Mouse (Mus musculus): Measurements from ENCODE around the gene Fam53a.
A peak's percentile ranks its signal among the peaks of the same experiment; 100 is the strongest.

Fam53a gene

DNA sequence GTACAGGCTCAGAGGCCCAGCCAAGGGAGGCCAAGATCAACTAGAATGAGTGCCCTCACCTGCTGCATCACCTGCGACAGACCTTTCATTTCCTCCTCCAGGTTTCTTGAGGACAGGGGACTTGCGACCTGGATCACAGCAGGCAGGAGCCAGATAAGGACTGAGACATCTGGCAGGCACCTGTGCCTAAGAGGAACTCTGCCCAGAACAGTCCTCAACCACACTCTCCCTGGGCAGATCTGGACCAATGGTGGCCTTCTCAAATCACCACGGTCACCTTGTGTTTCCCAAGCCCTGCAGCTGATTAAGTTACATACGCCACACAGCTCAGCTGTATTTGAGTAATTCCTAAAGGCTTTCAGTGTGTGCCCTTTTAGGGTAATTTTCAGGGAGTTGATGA lies 1.2 kb upstream of the Fam53a start:
- DNase-seq (ENCODE audit: low read depth) = no peak

- no peak for DNase-seq (ENCODE audit: low read depth)
Observed at GRCm38 (mm10) chr5:33630061-33630460, 626 bp upstream of the Fam53a start.

DNA sequence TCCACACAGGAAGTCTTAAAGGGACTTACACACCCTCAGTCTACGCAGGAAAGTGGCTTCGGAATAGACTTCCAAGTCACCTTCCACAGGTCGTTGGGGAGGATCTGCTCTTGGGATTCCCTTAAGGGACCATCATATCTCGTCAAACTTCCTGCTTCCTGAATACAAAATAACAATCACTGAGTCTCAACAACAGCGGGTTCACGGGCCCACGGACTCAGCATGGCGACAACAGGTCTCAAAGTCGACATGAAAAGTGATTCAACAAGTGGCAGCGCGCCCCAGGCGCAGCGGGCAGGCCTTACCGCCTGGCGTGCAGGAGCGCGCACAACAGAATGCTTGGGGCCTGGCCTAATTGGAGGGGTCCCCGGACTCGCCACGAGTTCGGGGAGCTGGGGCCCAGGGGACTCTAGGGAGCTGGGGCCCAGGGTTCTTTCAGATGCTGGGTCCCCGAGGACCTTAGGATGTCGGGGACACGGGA lies 575 bp downstream of the Fam53a start:
- DNase-seq (ENCODE audit: low read depth) = peak; percentile 82

DNA sequence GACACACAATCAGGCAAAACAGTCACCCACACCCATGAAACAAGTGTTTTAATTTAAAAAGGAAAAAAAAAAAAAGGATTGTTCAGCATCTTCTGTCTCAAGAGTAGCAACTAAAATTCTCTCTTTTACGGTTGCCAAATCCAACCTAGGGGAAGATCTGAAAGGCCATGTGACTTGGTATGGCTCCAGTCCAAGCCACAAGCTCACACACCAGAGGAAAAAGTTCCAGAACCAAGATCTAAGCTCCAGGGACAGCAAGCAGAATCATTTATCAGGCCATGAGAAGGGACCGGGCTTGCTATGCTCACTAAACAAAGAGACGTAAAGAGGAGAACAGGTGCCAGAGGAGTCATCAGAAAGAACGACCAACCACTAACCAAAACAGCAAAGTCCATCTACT lies 1.5 kb downstream of the Fam53a start:
- DNase-seq (ENCODE audit: low read depth) = peak; percentile 49

GRCm38 (mm10) chr5:33623766-33624165 lies 5.7 kb downstream of the Fam53a start:
- no peak for DNase-seq (ENCODE audit: low read depth)

DNA sequence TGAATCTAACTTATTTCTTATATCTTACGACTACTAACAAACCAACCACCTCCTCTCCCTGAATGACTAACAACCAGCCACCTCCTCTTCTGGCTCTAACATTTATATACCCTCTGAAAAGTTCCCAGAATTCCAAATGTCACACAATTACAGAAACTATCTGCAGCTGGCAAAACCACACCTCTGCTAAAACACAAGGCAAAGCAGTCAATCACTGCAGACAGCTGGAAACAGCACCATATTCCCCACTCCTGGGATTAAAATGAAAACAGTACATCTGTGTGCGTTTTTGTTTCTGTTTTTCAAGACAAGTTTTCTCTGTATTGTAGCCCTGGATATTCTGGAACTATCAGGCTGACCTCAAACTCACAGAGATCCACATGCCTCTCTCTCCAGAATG lies 6.8 kb downstream of the Fam53a start:
- DNase-seq (ENCODE audit: low read depth) = no peak

DNA sequence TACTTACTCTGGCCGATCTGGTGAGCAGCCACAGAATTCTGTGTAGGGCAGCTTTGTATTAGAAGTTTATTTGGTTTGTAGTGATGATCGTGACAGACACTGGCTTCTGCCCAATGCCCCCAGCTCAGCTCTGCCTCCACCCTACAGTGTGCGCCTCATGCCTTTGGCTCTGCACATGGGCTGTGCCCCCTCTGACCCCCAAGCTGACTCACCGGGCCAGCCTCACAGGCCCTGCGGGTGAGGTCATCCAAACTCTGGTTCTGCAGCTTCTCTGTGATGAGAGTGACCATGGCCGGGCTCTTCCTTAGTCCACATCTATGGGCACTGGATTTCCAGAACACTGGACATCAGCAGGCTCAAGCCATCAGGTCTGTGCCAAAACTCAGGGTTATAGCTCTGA lies 15.0 kb downstream of the Fam53a start:
- DNase-seq (ENCODE audit: low read depth) = no peak

DNA sequence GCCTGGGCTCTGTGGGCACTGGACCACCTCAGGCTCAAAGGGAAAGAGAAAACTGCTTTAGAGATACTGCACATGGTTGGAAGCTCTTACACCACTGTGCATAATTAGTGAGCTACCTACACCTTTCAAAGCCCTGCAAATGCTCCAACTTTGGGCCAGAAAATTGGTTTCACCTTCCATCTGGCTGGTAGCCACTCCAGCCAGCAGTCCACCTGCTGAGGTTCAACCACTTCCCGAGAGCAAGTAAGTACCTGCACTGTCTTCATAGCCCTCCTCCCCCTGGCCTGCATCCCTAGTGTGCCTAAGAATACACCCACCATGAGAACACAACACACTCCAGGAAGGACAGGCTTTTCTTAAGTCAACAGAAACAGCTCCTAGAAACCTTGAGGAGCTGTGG lies 17.6 kb downstream of the Fam53a start:
- DNase-seq (ENCODE audit: low read depth) = no peak

DNA sequence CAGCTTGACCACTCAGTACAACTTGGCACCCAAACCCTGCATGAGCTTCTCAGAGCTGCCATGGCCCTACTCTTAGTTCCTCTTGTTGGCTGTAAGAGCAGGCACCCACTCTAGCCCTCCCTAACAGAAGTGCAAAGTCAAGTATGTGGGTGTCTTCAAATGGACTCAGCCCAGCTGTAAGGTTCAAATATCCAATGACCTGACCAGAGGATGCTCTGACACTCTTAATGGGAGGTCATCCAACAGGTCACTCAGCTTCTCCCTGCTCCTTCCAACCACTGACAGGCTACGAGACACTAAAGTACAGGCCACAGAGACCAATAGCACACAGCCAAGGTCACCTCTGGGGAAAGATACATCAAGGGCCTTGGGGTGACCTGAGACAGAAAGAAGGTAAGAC lies 20.2 kb downstream of the Fam53a start:
- DNase-seq (ENCODE audit: low read depth) = no peak

DNA sequence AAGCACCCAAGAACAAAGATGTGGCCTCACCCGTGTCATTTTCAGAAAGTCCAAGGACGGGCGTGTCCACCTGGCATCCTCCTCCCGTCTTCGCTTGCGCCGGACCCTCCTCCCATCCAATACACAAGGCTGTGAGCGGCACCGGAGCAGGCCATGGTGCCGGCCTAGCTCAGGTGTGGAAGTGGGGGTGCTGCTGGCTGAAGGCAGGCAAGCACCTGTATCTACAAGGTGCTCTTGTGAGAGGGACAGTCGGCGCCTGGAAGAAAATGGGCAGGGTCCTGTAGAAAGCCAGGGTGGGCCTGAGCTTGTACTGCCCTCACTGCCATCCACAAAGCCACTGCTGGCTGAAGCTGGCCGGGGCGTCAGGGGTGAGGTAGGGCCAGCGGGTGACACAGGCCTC lies 22.0 kb downstream of the Fam53a start:
- no peak for DNase-seq (ENCODE audit: low read depth)

GRCm38 (mm10) chr5:33606631-33607030 lies 22.8 kb downstream of the Fam53a start:
- no peak for DNase-seq (ENCODE audit: low read depth)

DNA sequence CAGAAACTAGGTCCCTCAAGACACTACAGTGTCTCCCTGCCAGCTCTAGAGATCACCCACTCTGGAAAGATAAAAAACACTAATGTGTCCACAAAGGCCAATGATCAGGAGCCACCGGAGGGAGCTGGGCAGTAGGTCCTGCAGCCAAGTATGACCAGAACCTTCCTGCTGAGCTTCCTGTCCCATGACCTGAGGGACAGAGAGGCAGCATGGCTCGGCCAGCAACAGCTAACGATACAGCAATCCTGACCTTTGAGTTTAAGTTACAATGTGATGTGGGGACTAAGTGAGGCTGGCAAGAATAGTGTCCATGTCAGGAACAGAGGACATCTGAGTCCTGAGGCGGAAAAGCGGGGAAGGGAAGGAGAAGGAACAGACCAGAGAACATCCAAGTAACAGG lies 24.1 kb downstream of the Fam53a start:
- DNase-seq (ENCODE audit: low read depth) = no peak

- DNase-seq (ENCODE audit: low read depth) = peak; percentile 20
Observed at GRCm38 (mm10) chr5:33593620-33594019, 35.8 kb downstream of the Fam53a start.

DNA sequence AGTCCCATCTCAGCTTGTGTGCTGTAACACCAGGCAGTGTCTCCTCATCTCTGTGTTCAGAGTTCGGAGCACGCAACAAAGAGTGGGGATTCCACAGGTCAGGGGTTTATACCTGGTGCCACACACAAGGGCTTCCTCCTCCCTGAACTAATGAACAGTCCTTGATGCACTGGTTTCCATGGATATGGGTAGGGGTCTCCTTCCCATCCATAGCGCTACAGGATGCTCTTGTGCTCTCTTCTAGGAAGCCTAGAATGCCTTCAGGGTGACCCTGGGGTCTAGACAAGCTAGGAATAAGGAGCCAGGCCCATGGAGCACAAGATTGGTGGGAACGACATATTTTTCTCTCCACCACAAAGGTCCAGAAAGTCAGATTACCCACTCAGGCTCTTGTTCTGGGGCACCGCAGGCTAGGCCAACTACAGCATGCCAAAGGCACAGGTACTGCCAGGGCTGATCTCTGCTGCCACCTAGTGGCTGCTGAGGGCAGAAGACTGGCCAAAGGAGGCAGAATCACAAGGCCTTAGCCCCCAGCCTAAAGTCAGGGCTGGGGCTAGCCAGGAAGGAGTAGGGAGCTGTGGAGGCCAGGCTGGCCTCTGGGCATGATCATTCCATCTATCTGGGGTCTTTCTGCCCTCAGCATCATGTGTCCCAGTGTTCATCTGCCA lies 40.1 kb downstream of the Fam53a start:
- DNase-seq (ENCODE audit: low read depth) = peak; percentile 82

GRCm38 (mm10) chr5:33588066-33588465 lies 41.4 kb downstream of the Fam53a start:
- DNase-seq (ENCODE audit: low read depth) = no peak

DNA sequence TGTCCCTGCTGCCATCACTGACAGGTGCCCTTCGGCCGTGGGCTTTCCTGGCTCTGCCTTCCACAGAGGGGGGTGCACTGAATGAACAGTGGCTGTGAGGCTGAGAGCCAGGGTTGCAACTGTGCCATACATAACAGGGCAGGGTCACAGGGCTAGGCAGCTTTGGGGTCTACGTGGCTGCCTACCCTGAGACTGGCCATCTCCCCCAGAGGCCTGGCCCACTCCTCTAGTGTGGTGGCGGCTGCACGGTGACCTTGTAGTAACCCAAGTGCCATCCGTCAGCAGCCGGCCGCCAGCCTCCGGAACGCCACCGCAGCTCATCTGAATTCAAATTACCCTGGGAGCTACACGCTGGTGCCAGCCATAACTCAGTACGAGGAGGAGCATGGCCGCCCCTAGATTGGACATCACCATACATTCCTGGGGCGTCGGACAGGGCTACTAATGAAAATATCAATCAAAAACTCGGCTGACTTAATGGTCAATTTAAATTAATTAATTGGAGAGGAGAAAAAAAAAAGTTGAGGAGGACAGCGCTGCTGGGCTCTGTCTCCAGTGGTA lies 41.9 kb downstream of the Fam53a start:
- DNase-seq (ENCODE audit: low read depth) = no peak

DNA sequence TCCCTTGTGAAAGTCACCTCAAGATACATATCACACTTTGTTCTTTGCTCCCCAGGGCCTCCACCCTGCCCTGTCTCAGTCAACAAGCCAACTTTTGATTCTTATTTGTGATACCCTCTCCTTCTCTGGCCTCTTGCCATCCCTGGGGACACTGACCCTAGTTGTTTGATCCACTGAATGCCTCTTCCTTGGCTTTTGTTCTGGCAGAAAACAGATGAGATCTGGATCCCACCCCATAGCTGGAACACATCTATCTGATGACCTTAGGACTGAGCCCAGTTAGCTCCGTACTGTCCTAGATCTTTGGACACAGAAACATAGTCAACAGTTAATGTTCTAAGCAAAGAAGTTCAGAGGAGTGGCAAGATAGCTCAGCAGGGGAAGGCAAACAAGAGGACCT lies 49.1 kb downstream of the Fam53a start:
- DNase-seq (ENCODE audit: low read depth) = no peak

DNA sequence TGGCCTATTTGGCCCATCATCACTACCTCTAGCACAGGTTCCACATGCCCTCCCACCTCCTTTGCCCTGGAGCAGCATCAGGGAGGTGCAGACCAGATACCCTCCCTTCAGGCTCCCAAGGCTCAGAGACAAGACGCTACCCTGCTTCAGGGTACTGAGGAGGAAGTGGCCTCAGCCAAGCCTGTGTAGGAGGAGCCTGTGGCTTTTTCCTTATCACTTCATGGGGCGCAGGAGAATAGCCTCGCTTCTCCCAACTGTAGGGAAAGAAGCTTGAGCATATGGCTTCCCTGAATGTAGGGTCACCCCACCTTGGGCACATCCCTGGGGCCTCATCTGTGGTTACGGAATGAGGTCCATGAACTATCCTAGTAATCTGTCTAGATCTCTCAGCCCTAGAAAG lies 55.2 kb downstream of the Fam53a start:
- no peak for DNase-seq (ENCODE audit: low read depth)

DNA sequence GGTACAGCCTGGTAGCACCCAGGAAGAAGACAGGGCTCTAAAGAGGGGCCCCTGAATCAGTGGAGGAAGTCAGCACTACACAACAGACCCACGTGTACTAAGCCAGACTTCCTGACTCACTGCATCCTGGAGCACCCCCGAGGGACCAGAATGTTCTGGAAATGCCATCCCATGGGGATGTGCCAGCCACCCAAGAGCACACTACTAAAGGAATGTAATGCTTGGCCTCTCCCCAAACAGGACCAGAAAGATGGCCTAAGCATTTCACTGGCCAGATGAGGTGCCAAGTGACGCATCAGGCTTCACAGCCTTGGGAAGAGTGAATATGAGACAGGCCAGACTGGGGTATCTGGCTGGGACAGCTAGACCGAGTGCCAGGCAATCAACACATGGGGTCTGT lies 63.5 kb downstream of the Fam53a start:
- no peak for DNase-seq (ENCODE audit: low read depth)

- DNase-seq (ENCODE audit: low read depth) = no peak
Observed at GRCm38 (mm10) chr5:33556277-33556995, 73.0 kb downstream of the Fam53a start.
